Mouse (Mus musculus): Measurements from ENCODE around the gene Unc5c.

- TF ChIP-seq CTCF (IDR thresholded peaks at IDR 0.05; ENCODE audit: extremely low read depth, insufficient read depth, low read length), result no peak
- TF ChIP-seq POLR2A (IDR thresholded peaks at IDR 0.05; ENCODE audit: extremely low read depth, insufficient read depth, low read length), result no peak
Observed at GRCm38 (mm10) chr3:141725432-141725831, 260.4 kb downstream of the Unc5c start.

Measured in cortical plate, adult 2 months (tissue).